Mouse (Mus musculus) left cerebral cortex, adult 8-10 months (tissue): ENCODE measurements at regions not wholly inside any gene's neighbourhood (a gene's known extent, or its start where the extent isn't known, plus 50 kb on each side); places are given as distances from the start of the nearest gene placed in this dataset.

Experiments
- DNase-seq, 2 experiments: peaks; one replicate each; pipeline ENCODE4 v3.0.0; 2022; ENCODE audit warnings: low spot score in 2 of 2

DNA sequence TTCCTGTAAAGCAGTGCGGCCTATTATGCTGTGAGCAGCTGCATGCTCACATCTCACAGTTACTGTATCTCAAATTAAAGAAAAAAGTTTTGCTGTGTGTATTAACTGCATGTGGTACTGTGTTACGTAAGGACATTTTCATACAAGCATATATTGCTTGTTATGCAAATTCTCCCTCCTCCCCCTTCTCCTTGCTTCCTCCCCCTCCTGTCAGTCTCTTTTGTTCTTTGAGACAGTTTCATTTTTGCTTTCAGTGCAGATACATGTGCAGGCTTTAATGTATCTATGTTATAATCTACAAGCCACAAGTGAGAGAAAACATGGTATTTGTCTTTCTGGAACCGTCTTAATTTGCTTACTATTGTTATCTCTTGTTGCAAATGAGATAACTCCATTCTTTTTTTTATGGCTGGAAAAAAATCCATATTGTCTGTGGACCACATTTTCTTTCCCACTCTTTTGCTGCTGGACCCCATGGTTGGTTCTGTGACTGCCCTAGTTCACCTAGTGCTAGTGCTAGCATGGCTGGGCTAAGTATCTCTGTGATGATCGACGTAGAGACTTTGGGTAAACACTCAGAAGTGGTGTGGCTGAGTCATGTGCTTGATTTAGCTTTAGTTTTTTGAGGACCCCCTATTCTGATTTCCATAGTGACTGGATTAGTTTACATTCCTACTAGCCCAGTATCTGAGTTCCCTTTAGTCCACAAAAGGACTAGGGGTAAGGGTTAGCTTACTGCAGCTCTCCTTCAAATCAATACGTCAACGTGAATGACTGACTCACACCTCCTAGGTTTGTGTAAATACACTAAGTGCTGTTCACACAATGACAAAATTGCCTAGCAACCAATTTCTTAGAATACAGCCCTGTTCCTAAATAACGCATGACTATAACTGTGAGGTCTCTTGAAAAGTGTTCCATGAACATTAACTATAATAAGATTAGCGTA lies 158.1 kb downstream of the Icos start:
- no peak for DNase-seq

GRCm38 (mm10) chr1:61137210-61137885 lies 159.6 kb downstream of the Icos start:
- no peak for DNase-seq

DNA sequence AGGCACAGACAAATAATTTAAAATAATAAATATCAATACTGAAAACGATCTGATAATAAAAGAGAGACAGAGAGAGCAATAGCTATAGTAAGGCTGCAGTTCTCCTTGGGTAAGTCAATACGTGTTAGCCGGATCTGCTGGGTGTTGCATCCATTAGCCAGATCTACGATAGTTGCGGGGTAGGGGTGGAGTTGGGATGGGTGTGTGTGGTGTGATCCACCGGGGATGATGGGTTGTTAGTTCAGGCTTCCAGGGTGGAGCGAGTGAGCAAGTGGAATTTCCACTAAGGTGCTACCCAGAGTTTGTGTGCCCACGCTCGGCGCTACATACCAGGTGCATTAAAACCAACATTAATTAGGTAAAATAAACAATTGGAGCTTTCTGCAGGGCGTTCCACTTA lies 160.2 kb downstream of the Icos start:
- no peak for DNase-seq

GRCm38 (mm10) chr1:61139291-61139983 lies 161.7 kb downstream of the Icos start:
- DNase-seq, result peak in 1 of 2 experiments; percentile 21

- DNase-seq, result no peak
Measured at GRCm38 (mm10) chr1:61139984-61140648, 162.4 kb downstream of the Icos start.

GRCm38 (mm10) chr1:61140870-61141591 lies 163.3 kb downstream of the Icos start:
- no peak for DNase-seq

- no peak for DNase-seq
Measured at GRCm38 (mm10) chr1:61141592-61141930, 163.8 kb downstream of the Icos start.

DNA sequence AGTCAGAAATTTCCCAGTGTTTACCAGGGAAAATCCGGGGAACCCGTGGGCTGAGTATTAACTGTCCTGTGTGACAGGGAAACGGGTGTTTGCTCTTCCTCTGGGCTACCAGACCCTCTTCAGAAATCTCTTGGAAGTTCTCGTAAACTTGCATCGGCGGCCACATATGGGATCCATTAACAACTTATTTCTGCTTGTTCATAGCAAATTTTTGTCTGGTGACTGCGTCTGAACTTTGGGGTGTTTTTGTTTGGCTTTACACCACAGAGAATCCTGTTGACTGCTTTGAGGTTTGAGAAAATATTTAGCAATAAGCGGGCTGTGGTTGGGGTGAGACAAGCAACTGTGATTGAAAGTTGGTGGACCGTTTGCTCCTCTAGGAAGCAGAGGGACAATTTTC lies 164.2 kb downstream of the Icos start:
- no peak for DNase-seq

GRCm38 (mm10) chr1:61143030-61143753 lies 165.5 kb downstream of the Icos start:
- no peak for DNase-seq

DNA sequence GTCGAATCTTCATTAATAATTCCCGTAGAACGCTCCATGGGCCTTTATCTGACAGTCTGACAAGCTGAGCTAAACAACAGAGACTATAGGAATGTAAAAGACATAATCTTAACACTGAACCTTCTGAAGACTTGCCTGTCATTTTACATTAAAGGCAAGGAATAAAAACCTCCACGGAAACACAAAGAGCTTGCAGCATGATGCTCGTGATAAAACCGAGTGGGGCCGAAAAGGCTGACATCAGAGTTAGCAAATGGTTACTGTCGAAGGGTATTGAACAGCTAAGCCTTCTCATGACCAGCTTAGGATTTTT lies 166.0 kb downstream of the Icos start:
- no peak for DNase-seq

GRCm38 (mm10) chr1:61145013-61145412 lies 167.3 kb downstream of the Icos start:
- no peak for DNase-seq

GRCm38 (mm10) chr1:61145572-61145971 lies 167.8 kb downstream of the Icos start:
- DNase-seq, result no peak

DNA sequence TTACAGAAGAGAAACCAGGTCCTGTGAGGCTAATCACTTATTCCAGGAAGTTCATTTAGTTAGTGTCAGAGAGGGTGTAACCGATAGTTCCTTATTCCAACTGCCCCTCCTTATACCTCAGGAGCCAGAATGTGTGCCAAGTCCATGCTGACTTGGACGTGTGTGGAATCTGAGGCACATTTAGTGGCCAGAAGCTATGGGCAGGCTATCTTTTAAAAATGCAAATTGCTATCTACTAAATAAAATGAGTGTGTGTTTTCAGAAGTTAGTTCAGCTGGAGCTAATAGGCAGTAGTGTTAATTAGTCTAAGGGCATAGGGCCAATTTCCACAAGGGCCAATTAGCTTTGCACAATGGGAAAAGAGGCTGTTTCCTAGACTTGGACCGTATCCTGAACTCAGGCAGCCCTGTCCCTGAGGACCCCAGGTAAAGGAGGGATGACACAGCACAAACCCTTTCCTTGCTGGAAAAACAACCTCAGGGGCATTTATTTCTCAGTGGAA lies 168.5 kb downstream of the Icos start:
- no peak for DNase-seq

- no peak for DNase-seq
Measured at GRCm38 (mm10) chr1:61151742-61152141, 174.0 kb downstream of the Icos start.

GRCm38 (mm10) chr1:61152157-61152556 lies 174.4 kb downstream of the Icos start:
- no peak for DNase-seq

DNA sequence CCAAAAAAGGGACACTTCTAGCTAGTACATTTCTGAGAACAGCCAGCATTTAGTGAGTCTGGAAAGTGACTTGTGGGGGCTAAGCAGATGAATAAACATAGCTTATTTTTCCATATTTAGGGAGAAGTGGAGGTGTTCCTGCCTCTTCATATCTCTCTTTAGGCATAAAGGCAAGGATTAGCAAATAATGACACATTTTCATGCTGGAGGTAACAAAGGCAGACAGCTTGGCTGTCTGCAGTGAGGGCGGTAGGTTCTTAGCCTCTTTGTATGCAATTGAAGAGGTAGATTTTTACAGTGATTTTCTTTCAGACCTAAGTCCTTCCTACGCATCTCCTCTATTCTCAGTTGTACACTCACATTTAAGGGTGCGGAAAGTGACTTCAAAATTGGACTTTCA lies 176.5 kb downstream of the Icos start:
- peak in 1 of 2 experiments; percentile 43 for DNase-seq

DNA sequence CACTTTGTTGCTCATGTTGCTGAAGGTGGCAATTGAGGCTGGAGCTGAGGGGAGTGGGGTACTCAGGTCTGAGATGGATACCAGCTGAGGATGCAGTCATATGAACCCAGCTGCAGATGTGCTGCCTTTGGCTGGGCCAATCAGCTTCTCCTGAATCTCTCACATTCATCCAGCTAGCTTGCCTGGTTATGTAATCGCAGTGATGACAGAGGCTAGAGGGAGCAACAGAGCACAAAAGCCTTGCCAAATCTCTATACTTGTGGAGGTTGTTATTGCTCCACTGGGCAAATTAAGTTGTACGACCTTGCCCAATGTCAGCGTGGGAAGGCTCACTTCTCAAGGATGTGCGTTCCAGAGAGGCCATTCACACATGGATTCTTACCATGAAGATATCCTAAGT lies 179.5 kb downstream of the Icos start:
- DNase-seq, result no peak

DNA sequence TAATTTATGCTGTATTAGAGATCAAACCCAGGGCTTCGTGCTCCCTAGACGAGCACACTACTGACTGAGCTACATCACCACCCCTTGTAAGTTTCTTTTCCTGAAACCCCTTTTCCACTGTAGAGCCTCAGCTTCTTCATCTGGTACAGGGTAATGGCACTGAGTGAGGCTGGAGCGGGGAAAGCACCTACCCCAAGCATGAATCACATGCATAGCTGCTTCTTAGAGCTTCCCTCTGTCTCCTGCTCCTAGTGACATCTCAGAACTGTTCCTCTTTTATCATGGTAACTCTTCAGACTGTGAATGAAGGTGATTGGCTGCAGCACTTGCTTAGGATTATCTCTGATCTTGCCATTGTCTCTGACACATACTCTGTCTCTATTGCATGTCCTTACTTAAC lies 182.8 kb downstream of the Icos start:
- no peak for DNase-seq

GRCm38 (mm10) chr1:61164271-61164670 lies 186.5 kb downstream of the Icos start:
- no peak for DNase-seq

- no peak for DNase-seq
Measured at GRCm38 (mm10) chr1:61171941-61172340, 194.2 kb downstream of the Icos start.
